Mouse (Mus musculus) limb, embryonic 10.5 days (tissue): ENCODE results near the gene Tescl. TPM values are rescaled to one million over a fixed set of nuclear protein-coding genes. Genes with fewer than 3 reads are reported as not detected.

Experiments used
- DNase-seq: peaks from one replicate; pipeline ENCODE4 v3.0.0-alpha.2; 2017; ENCODE audit warnings: low spot score
- H3K27ac ChIP-seq: fragments of 300-500 bp; sonication (generic); 2 replicates; pipeline ENCODE4 v1.5.1; 2016; ENCODE audit warnings: mild to moderate bottlenecking
- H3K27me3 ChIP-seq: fragments of 300-500 bp; sonication (generic); 2 replicates; pipeline ENCODE4 v1.6.1; 2016; ENCODE audit warnings: low read depth, mild to moderate bottlenecking; ENCODE audit not compliant: poor library complexity, severe bottlenecking
- H3K36me3 ChIP-seq: fragments of 300-500 bp; sonication (generic); 2 replicates; pipeline ENCODE4 v1.6.1; 2016; ENCODE audit warnings: mild to moderate bottlenecking, moderate library complexity
- H3K4me1 ChIP-seq: fragments of 300-500 bp; sonication (generic); 2 replicates; pipeline ENCODE4 v1.6.1; 2016
- H3K4me3 ChIP-seq: fragments of 300-500 bp; sonication (generic); 2 replicates; pipeline ENCODE4 v1.5.1; 2016; ENCODE audit warnings: mild to moderate bottlenecking, moderate library complexity
- H3K9me3 ChIP-seq: fragments of 300-500 bp; sonication (generic); replicated peaks from 2 replicates; pipeline ENCODE4 v1.6.1; 2016; ENCODE audit warnings: mild to moderate bottlenecking
- WGBS: fragments of 180-500 bp; shearing (Covaris S2); methylation state at CpG from one replicate; pipeline ENCODE4 v1.1.7; 2016; 5-methylcytosine and 5-hydroxymethylcytosine counted together
- polyA plus RNA-seq: library from polyadenylated mRNA; unstranded; fragments of >200 nt; fragmentation: Nextera tagmentation; extraction: Ambion mirVana; gene quantifications from 2 replicates; pipeline ENCODE4 v1.2.1, GENCODE M21; 2016

The Tescl gene
- polyA plus RNA-seq, 1 experiment from 2014 or later, result not detected

- 81% methylated on average over 10 of the region's 10 CpGs for WGBS
- H3K27me3 ChIP-seq, result peaks cover 9% of the 10 kb centered on the region; the same call in 1 of the 2 replicates
- no peaks in the 10 kb centered on the region for H3K36me3 ChIP-seq
- no peaks in the 10 kb centered on the region for H3K9me3 ChIP-seq
- no peak for DNase-seq
- no peaks in the 10 kb centered on the region for H3K4me1 ChIP-seq
- H3K4me3 ChIP-seq, result no peak overlapping the region
- no peak overlapping the region for H3K27ac ChIP-seq
Observed at GRCm38 (mm10) chr7:24356081-24356480, 22.3 kb upstream of the Tescl start.

DNA sequence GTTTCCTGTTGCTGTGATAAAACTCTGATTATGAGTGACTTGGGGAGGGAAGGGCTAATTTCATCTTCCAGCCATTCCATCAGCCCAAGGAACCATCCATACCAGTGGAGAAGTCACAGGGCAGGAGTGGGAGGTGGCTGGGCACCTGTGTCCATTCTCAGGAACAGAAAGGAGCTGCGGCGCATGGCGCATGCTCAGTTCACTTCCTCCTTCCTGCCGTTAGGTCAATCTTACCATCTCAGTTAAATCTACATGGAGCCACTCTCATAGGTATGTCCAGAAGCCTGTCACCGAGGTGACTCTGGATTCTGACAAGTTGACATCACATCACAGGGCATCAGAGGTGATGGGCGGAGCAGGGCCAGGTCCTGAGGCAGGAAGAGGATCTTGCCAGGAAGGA lies 21.9 kb upstream of the Tescl start:
- H3K4me3 ChIP-seq, result no peak overlapping the region
- H3K27ac ChIP-seq, result no peak overlapping the region
- no peaks in the 10 kb centered on the region for H3K4me1 ChIP-seq
- WGBS, result 82% methylated on average over 6 of the region's 6 CpGs
- no peak for DNase-seq
- peaks cover 9% of the 10 kb centered on the region; the same call in 1 of the 2 replicates for H3K27me3 ChIP-seq
- no peaks in the 10 kb centered on the region for H3K9me3 ChIP-seq
- H3K36me3 ChIP-seq, result no peaks in the 10 kb centered on the region

- whole genome bisulfite sequencing, result 48% methylated on average over 6 of the region's 6 CpGs
- Histone ChIP-seq H3K36me3 (no peaks in the 10 kb centered on the region), H3K9me3 (no peaks in the 10 kb centered on the region), H3K4me1 (no peaks in the 10 kb centered on the region), H3K27ac (no peak within 1 kb of the TSS), H3K4me3 (no peak within 1 kb of the TSS), H3K27me3 (peaks cover 9% of the 10 kb centered on the region; the same call in 1 of the 2 replicates)
- DNase-seq, result no peak
Observed at GRCm38 (mm10) chr7:24348896-24349295, 15.2 kb upstream of the Tescl start, which contains the start of gene Lypd5. Lypd5 (plus strand) TSS chr7:24349196.

DNA sequence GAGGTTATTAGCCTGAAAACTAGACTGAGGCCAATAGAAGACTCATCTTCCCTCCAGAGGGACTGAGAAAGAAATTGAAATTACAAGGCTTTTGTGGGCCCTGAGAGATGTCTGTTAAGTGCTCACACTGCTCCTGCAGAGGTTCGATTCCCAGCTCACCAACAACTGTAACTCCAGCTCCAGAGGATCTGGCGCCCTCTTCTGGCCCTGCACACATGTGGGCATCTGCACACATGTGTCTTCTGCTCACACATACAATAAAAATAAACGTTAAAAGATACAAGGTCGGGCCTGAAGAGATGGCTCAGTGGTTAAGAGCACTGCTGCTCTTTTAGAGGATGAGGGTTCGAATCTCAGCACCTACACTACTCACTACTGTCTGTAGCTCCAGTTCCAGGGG lies 12.7 kb upstream of the Tescl start:
- no peaks in the 10 kb centered on the region for H3K27me3 ChIP-seq
- 73% methylated on average over 5 of the region's 5 CpGs for WGBS
- no peak overlapping the region for H3K4me3 ChIP-seq
- H3K36me3 ChIP-seq, result no peaks in the 10 kb centered on the region
- no peaks in the 10 kb centered on the region for H3K4me1 ChIP-seq
- no peak overlapping the region for H3K27ac ChIP-seq
- no peaks in the 10 kb centered on the region for H3K9me3 ChIP-seq
- DNase-seq, result no peak

DNA sequence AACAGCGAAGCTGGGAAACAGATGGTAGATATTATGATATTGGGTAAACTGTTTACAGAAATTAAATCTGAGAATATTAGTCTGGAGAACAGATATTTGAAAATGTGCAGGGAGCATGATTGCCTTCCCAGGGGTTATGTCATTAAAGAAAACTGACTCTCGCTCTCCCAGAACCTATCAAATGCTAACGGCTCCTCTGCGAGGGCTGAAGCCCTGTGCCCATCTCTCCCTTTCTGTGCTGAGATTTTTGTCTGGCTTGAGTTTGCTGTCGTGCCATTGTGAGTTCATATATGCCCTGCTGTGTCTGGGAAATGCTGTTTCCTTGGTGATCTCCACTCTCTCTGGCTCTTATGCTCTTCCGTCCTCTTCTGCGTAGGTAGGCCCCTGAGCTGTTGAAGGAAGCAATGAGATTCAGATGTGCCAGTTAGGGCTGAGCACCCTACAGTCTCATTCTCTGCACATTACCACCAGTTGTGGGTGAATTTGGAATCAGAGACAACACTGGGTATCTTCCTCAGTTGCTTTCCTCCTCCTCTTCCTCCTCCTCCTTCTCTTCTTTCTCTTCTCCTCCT lies 10.1 kb upstream of the Tescl start:
- no peaks in the 10 kb centered on the region for H3K27me3 ChIP-seq
- H3K4me3 ChIP-seq, result no peak overlapping the region
- no peaks in the 10 kb centered on the region for H3K36me3 ChIP-seq
- WGBS, result 80% methylated on average over 7 of the region's 7 CpGs
- no peak for DNase-seq
- H3K4me1 ChIP-seq, result no peaks in the 10 kb centered on the region
- no peaks in the 10 kb centered on the region for H3K9me3 ChIP-seq
- no peak overlapping the region for H3K27ac ChIP-seq

DNA sequence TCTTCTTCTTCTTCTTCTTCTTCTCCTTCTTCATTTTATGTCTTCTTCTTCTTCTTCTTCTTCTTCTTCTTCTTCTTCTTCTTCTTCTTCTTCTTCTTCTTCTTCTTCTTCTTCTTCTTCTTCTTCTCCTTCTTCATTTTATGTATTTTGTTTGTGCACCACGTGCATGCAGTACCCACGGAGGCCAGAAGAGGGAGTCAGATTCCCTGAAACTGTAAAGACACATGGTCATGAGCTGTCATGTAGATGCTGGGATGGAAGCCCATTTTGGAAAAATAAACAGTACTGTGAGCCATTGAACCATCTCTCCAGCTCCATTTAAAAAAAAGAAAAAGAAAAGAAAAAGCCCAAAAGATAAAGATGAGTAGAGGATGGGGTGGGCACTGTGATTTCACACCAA lies 4.5 kb upstream of the Tescl start:
- 38% methylated on average over 2 of the region's 2 CpGs for WGBS
- Histone ChIP-seq H3K27ac (no peak overlapping the region), H3K4me1 (no peaks in the 10 kb centered on the region), H3K36me3 (no peaks in the 10 kb centered on the region), H3K9me3 (no peaks in the 10 kb centered on the region), H3K4me3 (no peak overlapping the region), H3K27me3 (peaks cover 18% of the 10 kb centered on the region)
- DNase-seq, result no peak

- H3K4me1 ChIP-seq, result no peaks in the 10 kb centered on the region
- peak; percentile 71 for DNase-seq
- 12% methylated on average over 5 of the region's 5 CpGs for WGBS
- H3K9me3 ChIP-seq, result no peaks in the 10 kb centered on the region; the same call in 1 of the 2 replicates
- peaks cover 26% of the 10 kb centered on the region for H3K27me3 ChIP-seq
- H3K27ac ChIP-seq, result no peak overlapping the region
- H3K4me3 ChIP-seq, result no peak overlapping the region
- H3K36me3 ChIP-seq, result no peaks in the 10 kb centered on the region
Observed at GRCm38 (mm10) chr7:24335699-24336309, 2.1 kb upstream of the Tescl start.

DNA sequence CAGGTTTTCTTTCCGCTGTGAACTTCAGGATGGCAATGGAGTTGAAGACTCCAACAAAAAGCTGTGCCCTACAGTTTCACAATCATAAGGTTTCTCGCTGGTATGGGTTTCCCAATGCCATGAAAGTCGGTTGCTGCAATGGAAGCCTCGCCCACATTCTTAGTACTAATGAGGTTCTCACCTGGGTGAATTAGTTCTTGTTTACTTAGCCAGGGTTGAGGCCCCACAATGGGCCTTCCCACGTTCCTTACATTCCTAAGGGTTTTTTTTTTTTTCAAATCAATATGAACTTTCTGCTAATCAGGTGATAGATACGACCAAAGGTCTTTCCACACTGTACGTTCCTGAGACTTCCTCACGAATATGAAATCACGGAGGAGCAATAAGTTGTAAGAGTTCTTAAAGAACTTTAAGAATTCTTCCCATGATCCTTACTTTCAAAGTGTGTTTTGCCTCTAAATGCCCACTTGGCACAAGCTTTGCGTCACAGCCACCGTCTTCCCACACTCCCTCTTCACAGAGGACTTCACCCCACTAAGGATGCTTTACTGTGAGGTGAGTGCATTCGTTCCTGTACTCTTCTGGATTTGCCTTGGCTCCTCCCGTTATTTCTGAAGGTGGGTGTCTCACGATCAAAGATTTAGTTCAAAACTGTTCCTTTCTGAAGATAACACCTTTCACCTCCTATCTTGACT lies 6.3 kb downstream of the Tescl start:
- Histone ChIP-seq H3K36me3 (no peaks in the 10 kb centered on the region), H3K27ac (no peak overlapping the region), H3K4me3 (no peak overlapping the region), H3K9me3 (no peaks in the 10 kb centered on the region), H3K27me3 (no peaks in the 10 kb centered on the region), H3K4me1 (peaks cover 4% of the 10 kb centered on the region; the same call in 1 of the 2 replicates)
- DNase-seq, result no peak
- 85% methylated on average over 14 of the region's 14 CpGs for WGBS

DNA sequence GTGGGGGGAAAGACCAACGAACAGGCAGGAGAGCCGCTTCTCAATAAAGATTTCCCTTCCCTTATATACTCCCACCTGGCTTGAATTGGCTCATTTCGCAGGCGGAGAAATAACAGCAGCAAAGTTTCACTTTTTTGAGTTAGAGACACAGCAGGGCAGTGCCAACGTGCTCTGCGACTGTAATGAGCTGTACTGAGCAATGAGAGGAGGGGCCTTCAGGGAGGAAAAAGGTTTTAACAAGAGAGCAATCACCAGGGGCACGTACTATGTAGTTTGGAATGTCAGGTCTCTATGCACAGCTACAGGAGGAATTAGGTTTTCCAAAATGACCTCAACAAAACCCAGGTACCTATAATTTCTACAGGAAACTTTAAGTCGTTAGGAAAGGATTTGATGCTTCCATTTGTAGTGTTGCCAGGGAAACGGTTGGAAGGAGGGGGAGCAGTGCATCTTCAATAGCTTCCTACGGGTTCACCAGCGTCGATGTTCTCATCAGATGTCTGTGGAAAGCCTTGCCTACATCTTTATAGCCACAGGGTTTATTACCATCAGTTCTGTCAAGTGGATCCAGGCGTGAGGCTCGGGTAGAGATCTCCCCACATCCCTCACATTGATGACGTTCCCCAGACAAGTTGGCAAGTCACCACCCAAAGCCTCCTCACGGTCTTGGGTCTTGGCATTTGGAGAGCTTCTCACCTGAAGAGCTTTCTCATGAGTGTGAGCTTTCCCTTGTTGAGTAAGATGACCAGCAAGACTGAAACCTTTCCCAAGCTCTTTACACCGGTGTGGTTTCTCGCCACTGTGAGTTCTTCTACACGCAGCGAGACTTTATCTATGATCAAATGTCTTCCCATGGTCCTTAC lies 7.2 kb downstream of the Tescl start:
- no peaks in the 10 kb centered on the region for H3K36me3 ChIP-seq
- DNase-seq, result no peak
- H3K27ac ChIP-seq, result peak overlapping the region; percentile 69
- no peaks in the 10 kb centered on the region for H3K27me3 ChIP-seq
- 51% methylated on average over 20 of the region's 20 CpGs for WGBS
- peaks cover 4% of the 10 kb centered on the region; the same call in 1 of the 2 replicates for H3K4me1 ChIP-seq
- H3K9me3 ChIP-seq, result no peaks in the 10 kb centered on the region
- peak overlapping the region; percentile 47 for H3K4me3 ChIP-seq

DNA sequence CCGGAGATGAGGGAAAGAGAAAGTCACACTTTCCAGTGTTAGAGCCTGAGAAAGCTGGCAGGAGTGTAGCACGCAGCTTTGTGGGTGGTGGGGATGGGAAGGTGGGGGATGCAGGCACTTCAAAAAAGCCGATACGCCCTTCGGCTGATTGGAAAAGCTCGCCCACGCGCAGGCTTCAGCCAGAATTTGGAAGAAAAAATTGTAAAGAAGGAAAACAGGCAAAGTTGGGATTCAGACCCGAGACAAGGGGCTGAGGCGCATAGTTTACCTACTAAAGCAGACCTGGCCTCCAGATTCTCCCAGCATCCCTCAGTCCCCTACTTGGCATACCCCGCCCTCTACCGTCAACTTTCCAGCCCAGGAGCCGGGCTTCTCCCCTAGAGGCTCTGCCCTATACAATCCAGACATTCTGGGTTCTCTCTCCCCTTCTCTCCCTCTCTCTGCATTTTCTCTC lies 8.0 kb downstream of the Tescl start:
- peak overlapping the region; percentile 47 for H3K4me3 ChIP-seq
- no peaks in the 10 kb centered on the region for H3K36me3 ChIP-seq
- peaks cover 4% of the 10 kb centered on the region; the same call in 1 of the 2 replicates for H3K4me1 ChIP-seq
- H3K9me3 ChIP-seq, result no peaks in the 10 kb centered on the region
- WGBS, result 6% methylated on average over 13 of the region's 13 CpGs
- DNase-seq, result peak; percentile 66
- H3K27ac ChIP-seq, result peak overlapping the region; percentile 69
- H3K27me3 ChIP-seq, result no peaks in the 10 kb centered on the region

- Histone ChIP-seq H3K27me3 (no peaks in the 10 kb centered on the region), H3K9me3 (no peaks in the 10 kb centered on the region), H3K36me3 (no peaks in the 10 kb centered on the region), H3K27ac (no peak overlapping the region), H3K4me1 (peaks cover 4% of the 10 kb centered on the region; the same call in 1 of the 2 replicates), H3K4me3 (peak overlapping the region; percentile 47)
- no peak for DNase-seq
- 95% methylated on average over 6 of the region's 6 CpGs for WGBS
Observed at GRCm38 (mm10) chr7:24325197-24325596, 8.5 kb downstream of the Tescl start.

DNA sequence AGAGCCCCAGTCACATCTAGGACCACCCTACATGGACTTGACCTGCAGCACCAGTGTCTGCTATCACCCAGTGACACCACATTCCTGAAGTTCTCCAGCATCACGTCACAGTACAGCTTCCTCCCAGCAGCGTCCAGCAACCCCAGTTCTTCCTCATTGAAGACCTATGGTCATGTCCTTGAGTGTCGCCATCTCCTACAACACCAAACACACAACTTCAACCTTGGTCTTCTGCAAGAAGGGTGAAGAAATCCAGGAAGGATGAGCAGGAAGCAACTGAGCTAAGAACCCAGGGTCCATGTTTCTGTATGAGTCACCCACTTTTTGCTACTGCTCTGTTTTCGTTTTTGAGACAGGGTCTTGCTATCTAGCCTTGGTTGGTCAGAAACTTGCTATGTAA lies 11.1 kb downstream of the Tescl start:
- H3K36me3 ChIP-seq, result no peaks in the 10 kb centered on the region
- H3K9me3 ChIP-seq, result no peaks in the 10 kb centered on the region
- no peak overlapping the region for H3K27ac ChIP-seq
- no peaks in the 10 kb centered on the region for H3K27me3 ChIP-seq
- H3K4me1 ChIP-seq, result peaks cover 4% of the 10 kb centered on the region; the same call in 1 of the 2 replicates
- WGBS, result 81% methylated on average over 4 of the region's 4 CpGs
- no peak overlapping the region for H3K4me3 ChIP-seq
- DNase-seq, result no peak
